Mouse (Mus musculus): ENCODE measurements around the gene Samd14.

Samd14 gene

DNA sequence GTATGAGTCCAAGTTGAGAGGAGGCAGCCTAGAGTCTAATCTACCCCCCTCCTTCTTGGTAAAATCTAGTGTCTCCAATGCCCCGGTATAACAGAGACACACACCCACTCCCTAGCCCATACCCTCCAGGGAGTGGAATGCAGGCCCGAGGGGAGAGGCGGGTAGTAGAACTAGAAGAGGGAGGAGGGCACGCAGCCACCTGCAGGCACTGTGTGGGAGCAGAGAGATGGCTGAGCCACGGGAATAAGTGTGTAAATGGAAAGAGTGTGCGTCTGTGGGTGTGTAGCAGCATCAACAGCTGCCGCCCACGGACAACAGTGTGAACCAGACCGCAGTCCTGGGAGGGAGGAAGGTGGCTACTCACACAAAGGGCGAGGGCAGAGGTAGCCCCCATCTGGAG is 25.2 kb downstream of the Samd14 start:
- no peak for DNase-seq (ENCODE audit: low spot score in 2 of 2)

DNA sequence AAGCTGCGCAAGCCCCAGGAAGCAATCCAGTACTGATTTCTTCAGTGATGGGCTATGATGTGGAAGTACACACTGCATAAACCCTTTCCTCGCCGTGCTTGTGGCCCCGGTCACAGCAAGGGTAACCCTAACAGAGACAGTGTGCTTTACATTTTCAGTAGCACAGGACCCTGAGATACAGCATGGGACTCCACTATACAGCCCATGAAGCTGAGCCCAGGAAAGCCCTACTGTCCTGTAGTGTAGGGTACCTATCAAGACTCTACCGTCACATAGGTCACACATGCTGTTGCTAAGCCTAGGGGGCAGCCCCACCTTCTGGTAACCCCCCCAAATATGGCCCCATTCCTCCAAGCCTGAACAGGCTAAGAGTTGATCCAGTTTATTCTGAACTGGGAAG is 26.8 kb downstream of the Samd14 start:
- DNase-seq (ENCODE audit: low spot score in 2 of 2) = no peak

DNA sequence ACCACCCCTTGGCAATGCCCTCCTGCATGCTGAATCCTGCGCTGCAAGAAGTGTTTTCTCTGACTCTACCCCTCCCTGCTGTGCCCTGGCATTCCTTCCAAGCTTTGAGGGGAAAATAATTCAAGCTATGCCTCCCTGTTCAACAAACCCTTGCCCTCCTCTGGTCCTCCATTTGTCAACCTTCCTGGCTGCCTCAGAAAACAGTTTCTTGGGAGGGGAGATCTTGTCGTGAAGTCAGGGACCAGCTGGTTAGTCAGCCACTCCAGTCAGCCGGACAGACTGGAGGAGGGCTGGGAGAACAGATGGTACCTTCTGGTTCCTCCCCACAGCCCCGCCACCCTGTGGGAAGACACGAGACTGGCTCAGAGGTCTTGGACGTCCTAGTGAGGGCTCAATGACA is 27.6 kb downstream of the Samd14 start:
- DNase-seq (ENCODE audit: low spot score in 2 of 2) = no peak

DNA sequence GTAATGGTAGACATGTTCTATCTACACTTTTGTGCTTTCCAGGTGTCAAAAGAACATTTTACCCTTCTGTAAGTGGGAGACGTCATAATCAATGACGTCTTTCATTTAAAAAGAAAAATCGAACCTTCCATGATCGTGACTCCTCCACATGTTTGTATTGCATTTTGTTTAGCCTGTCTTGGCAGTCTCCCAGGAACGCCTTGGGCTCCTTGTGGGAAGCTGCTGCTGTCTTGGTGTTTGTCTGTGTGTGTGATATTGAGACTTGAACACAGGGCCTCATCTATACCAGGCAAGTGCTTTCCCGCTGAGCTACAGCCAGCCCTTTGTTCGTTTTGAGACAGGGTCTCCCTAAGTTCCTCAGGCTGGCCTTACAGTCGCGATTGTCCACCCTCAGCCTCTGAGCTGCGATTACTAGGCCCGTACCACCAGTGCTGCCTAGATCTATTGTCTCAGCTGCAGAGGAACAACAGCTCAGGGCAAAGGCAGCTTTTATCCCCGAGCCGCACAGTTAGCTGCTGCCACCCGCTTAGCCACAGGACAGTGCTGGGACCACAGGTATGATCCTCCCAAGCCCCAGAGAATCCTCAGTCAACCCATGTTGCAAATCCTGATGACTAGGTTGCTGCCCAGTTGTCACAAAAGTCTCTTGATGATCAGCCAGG is 28.6 kb downstream of the Samd14 start:
- DNase-seq (ENCODE audit: low spot score in 2 of 2) = no peak

DNA sequence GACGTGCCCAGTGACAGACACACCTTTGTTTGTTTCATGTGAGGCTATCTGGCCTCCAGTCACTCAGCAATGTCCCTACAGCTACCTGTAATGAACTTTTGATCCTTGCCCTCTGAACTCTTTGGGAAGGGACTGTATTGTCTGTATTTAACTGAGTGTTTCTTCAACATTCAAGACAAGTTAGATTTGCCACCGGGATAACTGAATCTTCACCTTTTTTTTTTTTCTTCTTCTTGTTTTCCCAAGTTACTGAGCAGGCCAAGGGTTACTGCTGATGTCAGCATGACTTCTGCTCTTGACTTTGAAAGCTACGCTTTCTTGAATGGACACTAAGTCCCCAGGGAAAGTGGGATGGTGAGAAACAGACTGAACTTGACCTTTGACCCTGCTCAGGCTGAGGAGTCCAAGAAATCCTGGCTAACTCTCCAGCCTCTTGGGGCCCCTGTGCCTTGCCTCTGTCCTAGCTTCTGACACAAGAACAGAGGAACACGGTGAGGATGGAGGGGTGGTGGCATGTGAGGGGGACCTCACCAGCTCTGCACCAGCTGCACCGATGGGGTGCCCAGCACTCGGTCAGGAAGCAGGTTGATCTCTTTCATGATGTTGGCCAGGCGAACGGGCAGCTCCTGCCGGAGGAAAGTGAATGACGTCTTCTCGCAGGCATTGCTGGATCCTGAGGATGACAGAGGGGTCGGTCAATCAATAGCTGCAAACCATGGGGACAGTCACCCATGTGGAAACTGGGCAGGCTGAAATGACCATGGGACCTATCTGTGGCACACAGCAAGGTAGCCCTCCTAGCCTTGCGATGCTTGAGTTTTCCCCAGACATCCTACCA is 29.4 kb downstream of the Samd14 start:
- no peak for DNase-seq (ENCODE audit: low spot score in 2 of 2)

DNA sequence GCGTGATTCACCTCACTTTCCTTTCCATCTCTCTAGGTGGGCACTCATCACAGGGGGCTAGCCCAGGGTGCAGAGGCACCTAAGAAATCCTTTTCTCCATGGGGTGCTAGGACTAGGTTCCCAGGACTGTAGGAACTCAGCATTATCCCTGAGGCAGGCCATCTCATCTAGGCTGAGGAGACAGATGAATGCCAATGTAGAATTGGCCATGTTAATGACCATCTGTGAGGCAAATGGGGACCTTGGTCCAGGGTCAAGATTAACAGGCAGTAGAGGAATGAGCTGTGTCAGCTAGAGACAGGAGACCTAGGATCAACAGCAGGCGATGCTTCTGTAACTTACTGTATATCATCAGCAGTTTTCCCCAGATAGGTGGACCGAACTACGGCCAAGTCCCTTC is 30.1 kb downstream of the Samd14 start:
- DNase-seq (ENCODE audit: low spot score in 2 of 2) = no peak

DNA sequence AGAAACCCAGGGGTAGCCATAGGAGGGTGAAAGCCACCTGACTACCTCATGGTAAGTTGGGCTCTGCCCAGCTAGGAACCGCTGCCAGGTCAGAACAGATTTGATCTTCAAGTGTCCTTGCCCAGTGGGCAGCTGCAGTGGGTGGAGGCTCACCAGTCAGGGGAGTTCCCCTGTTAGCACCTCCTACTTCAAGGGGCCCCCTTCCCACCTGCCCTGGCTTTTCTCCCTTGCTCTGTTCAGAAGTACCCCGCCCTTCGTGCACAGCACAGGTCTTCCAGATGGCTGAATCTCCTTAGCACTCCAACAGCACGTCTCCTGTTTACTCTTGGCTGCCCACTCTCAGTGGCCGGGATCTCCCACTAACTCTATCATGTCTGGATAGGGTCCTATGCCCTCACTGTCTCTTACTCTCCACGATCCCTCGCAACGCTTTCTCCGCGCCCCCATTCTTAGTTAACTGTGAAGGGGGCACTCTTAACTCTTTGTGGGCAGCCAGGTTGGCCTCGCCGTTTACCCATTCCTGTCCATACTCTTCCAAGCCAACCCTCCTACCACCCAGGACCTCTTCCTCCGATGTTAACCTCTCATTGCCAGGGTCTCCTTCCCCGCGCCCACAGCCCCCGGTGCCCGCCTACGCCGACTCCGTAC is 30.9 kb downstream of the Samd14 start:
- no peak for DNase-seq (ENCODE audit: low spot score in 2 of 2)

DNA sequence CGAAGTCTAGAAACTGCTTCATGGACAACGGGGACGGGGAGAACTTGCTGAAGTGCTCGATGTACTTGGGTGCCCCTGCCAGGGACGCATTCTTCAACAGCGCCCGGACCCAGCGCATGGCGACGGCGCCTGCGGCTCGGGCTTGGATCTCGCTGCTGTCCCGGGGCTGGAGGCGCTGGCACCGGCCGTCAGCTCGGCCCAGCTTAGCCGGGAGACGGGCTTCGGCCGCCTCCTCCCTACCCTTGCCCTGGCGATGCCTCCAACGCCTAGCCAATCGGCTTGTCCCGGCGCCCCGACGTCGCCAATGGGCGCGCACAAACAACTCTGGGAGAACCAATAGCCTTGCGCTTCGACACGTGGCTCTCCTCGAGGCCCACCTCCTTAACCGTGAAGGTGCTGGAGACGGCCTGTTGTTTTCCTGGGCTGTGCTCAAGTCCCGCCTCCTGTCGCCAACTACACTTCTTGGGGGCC is 31.5 kb downstream of the Samd14 start, which contains the start of gene Pdk2:
Gene Pdk2 (minus strand): TSS at position 216 of the 471 bp plus-strand sequence.
- DNase-seq (ENCODE audit: low spot score in 2 of 2) = peak; percentile 97

DNA sequence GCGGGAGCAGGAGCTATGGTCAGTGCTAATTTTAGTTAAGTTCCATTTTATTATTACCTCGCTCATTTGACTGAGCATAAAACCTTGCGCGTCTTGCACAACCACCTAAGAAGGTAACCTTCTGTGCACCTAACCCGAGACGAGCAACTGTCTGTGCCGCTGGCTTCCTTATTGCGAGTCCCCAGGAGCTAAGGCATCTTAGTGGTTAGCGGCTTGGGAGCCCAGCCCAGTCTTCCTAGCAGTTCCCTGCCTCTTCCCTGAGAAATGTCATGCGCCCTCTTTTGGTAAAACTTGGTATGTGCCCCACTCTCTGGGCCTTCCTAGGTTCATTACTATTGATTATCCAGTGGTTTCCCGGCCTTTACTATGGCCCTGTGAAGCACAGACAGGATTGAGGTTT is 32.4 kb downstream of the Samd14 start:
- DNase-seq (ENCODE audit: low spot score in 2 of 2) = peak; percentile 60 to 78

DNA sequence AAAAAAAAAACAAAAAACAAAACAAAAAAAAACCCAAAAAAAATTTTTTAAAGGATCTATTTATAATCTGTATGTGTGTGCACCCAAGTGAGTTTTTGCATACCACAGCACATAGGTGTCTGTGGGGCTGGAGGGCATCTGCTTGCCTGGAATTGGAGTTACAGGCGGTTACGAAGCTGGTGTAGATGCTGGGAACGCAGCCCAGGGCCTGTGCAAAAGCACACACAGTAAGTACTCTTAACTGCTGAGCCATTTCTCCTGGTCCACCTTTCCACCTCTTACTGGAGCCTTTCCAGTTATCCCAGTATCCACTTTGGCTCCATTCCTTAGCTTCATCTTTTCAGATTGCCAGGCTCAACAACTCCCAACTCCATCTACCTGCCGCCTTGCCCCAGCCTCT is 33.4 kb downstream of the Samd14 start:
- no peak for DNase-seq (ENCODE audit: low spot score in 2 of 2)

DNA sequence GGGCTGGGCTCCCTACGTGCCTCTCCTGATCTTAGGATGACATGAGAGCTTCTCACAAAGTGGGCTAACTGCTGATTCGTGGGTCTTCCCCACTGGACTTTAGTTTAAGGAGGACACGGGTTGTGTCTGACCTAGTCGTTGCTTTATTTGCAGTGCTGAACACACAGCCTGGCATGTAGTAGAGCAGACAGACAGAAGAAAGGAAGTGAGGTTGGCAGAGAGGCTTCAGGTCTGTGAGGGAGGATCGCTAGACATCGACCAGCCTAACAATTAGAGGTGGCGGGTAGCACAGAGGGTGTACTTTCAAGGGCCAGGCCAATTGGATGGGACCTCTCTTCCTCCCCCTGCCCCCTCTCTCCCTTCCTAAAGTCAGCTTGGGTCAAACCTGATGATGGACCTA is 33.9 kb downstream of the Samd14 start:
- no peak for DNase-seq (ENCODE audit: low spot score in 2 of 2)

DNA sequence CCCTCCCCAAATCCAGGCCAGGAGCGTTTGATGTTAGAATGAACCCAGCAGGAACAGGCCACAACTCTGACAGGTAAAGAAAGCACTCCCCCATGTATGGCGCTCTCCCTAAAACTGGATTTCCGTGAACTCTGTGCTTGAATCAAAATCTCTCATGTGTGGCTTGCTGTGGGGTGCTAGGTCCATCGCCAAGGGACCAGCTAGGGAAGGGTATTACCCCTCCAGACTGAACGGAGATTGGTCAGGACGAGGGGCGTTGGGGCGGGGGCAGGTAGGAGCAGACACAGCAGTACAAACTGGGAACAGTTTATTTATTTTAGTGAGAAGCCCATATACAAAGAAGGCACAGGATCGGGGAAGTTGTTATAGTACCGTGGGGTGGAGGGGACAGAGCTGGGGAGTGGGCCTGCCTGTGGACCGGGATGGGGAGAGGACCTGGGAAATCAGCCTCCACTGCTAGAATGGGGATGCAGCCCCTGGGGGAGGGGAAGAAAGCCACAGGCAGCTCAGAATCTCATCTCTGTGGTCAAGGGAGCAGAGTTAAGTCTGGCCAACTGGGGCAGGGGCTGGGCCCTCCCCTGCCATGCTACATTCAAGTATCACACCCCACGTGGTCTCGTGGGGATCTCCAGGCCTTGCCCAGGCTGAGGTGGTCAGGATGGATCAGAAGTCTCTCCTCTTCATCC is 34.6 kb downstream of the Samd14 start:
- DNase-seq (ENCODE audit: low spot score in 2 of 2) = no peak

DNA sequence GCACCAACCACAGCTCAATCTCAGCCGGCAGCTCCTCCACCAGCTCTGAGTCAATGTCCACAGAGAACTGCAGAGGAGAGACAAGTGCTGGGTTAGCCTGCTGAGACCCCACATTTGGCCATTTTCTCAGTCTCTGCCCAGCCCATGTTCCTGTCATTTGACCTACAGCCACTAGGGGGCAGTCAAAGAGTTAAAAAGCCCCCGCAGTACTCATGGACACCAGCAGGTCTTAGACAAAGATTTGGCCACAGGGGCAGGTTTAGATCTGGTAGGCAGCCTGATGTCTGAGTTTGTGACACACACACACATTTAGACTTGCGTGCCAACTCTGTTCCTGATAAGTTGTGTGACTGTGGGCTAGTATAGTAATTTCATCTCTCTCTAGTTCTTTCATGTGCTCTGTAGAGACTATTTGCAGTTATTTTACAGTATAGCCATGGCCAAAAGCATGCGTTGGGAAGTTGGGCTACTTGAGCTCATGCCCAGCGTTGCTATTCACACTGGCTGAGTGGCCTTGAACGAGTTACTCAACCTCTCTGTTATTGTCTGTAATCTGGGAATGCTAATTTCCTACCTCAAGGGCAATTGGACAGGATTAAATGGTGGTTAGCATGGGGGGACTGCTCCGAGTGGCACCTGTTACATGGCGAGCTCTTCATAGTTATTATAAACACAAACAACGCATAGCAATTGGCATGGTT is 37.5 kb downstream of the Samd14 start:
- peak in 1 of 2 experiments; percentile 49 for DNase-seq (ENCODE audit: low spot score in 2 of 2)

DNA sequence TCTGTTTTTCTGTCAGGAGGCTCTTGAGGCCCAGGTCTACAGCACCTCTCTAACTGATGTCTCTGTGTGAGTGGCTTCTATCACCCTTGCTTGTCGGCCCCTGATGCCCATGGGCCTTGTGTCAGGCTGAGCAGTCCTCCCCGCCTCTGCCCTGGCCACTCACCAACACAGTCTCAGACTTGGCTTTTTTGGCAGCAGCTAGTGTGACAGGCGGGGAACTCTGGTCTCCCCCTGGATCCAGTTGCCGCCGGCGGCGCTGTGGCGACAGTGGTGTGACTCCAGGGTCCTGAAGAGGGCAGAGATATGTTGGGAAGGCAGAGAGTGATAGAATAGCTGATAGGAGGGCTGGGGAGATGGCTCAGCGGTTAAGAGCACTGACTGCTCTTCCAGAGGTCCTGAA is 43.4 kb downstream of the Samd14 start:
- DNase-seq (ENCODE audit: low spot score in 2 of 2) = no peak

DNA sequence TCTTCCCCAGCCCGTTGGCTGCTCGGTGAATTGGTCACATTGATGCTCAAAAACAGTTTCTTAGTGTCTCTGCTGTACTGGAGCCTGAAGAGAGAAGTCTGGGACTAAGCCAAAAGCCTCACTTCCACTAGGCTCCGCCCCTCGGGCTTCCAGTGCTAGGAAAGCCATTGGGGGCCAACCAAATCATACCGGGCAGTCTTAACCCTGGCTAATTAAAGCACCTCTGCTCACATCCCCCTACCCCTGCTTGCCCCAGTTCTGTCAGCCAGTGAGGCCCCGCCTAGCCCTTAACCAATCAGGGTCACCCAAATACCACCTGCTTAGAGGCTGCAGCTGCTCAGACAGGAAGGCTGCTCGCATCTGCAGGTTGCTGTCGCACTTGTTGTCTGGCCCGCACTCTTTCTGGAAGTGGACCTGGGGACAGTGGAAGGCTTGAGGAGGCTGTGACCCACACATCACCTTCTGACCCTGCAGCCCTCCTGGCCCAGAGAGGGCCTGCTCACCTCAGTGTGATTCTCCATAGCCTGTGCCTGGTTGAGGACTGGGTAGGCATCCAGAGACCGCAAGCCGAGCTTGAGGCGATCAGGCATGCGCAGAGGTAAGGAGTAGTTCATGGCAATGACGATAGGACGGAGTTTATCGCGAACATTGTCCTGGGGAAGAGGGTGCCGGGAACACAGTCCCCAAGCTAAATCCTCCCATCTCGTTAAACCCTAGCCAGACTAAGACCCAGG is 47.3 kb downstream of the Samd14 start:
- no peak for DNase-seq (ENCODE audit: low spot score in 2 of 2)

DNA sequence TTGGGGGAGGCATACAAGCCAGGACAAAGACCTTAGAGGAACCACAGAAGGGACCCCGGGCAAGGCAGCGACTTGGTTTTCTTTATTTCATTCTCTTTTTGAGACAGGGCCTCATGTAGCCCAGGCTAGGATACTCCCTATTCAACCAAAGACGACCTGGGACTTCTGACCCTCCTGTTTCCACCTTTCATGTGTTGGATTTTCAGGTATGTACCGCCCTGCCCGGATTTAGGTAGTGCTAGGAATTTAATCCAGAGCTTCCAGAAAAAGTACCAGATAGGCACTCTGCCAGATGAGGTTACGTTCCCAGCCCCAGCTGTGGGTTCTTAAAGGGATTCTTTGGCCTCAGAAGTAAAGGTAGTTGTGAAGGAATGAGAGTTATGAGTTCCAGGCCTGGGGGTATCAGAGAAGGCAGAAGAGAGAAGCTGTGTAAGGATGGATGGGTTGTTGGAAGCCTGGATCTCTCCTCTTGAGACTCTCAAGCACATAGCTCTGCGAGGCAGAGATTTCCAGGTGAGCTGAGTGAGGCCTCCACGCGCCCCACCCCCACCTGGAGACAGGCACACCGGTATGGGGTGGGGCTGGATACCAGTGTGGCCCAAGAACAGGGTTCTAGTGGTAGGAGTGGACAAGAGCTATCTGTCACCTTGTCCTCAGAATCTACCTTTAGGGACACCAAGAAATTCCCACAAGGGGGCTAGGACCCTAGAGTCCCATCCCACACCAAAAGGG is 59.7 kb downstream of the Samd14 start:
- no peak for DNase-seq (ENCODE audit: low spot score in 2 of 2)

DNA sequence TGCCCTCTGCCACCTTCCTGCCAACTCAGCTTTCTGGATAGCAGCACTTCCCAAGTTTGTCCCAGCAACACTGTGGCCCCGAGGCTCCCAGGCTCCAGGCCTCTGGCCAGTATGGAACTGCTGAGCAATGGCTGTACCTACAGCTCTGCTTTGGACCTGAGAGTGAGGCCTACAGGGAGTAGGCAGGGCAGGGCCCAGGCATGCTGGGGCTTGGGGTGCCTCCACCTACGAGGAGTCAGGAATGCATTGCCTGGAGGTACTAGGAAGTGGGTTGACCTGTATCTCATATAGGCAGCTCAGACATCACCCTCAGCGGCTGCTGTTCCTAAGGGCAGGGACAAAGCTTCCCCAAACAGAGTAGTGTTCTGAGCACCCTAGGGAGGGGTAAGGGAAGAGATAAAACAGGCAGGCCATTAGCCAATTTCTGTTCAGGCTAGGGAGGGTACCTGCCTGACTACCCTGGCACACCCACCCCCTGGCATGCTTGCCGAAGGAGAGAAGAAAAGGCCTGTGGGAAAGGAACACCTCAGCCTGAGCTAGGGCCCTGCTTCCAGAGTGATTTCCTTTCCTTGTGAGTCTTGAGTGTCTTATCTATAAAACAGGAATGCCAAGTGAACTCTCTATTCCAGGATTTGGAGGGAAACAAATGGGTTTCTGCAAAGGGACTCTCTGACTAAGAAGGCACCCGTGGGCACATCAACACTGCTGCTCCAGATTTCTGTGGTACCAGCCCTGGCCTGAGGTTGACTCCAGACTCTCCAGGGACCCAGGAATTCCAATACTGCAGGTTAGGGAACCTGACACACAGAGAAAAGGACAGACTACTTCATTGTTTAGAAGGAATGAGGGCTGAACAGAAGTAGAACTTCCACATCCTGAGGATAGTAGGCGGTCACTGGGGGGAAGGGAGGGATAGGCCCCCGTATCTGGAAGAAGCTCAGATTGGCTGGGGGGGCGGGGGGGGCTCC is 60.7 kb downstream of the Samd14 start:
- no peak for DNase-seq (ENCODE audit: low spot score in 2 of 2)

DNA sequence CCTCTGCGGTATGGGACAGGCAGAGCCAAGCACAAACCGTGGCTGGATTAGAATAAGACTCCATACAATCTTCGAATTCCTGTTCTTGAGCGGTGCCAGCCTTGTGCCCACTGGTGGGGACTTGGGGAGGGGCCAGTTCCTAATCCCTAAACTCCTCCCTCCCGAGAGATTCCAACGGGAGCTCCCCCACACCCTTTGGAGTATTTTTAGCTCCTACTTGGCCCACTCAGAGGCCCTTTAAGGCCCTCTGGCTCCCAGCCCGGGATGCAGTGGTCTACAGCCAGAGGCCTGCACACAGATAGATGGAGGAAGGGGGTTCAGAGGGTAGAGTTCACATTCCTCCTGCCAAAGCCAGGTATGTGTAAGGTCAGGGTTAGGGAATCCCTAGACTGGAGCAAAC is 61.6 kb downstream of the Samd14 start:
- no peak for DNase-seq (ENCODE audit: low spot score in 2 of 2)

DNA sequence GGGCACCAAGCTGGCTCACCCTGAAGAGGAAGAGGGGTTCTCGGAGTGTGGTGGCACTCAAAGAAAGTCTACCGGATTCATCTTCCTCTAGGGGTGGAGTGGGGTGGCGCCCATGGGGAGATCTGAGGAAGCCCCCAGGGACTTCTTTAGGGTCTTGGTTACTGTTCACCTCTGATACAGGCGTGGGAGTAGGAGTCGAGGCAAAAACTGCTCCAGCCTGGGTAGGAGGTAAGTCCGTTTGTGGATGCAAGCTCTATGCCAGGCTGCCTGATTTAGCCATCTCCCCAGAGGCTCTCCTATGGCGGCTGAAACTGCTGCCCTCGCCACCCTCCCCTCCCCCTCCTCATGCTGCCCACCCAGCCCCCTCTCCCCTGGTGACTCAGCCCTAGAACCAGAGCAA is 62.5 kb downstream of the Samd14 start:
- no peak for DNase-seq (ENCODE audit: low spot score in 2 of 2)
